14 mouse cellular contexts compared by ENCODE assay signal in genomic region chr2:179573331-179573730, GRCm38 (mm10).
"Had no signal": no experiment of that assay in that cellular context is flagged by ENCODE, and none has a peak within 500 bp of the region (broad histone marks: within the 10 kb centered on the region; RNA-seq: fewer than 3 reads in every experiment).

No protein-coding gene starts in this region.

- H3K4me2 ChIP-seq: liver, embryonic 13.5 days; lung, embryonic 15.5 days; midbrain, embryonic 15.5 days had no signal

- H3K9me3 ChIP-seq: liver, embryonic 13.5 days; lung, embryonic 15.5 days; midbrain, embryonic 15.5 days had no signal

- H3K4me1 ChIP-seq: liver, embryonic 13.5 days; megakaryocyte, embryonic 14.5 days had no signal

- H3K9ac ChIP-seq: liver, embryonic 13.5 days; liver, postnatal 0 days; lung, embryonic 15.5 days; midbrain, embryonic 15.5 days had no signal

- DNase-seq: kidney, adult 11 months; kidney, postnatal 14 days; liver; liver, embryonic 13.5 days; liver, postnatal 0 days; lung, postnatal 14 days; retina, postnatal 1 day; right cerebral cortex, postnatal 25 days; thymus, postnatal 36 days had no signal

- H3K36me3 ChIP-seq: liver, embryonic 13.5 days; lung, embryonic 15.5 days; midbrain, embryonic 15.5 days had no signal

- H3K4me3 ChIP-seq: left cerebral cortex, adult 2 months; liver, embryonic 13.5 days; lung, embryonic 15.5 days; megakaryocyte, embryonic 14.5 days; midbrain, embryonic 15.5 days had no signal

- ATAC-seq: liver, postnatal 0 days; midbrain, embryonic 15.5 days had no signal

- H3K27me3 ChIP-seq: liver, embryonic 13.5 days; lung, embryonic 15.5 days; megakaryocyte, embryonic 14.5 days; midbrain, embryonic 15.5 days had no signal

- H3K27ac ChIP-seq: left cerebral cortex, adult 2 months; liver, embryonic 13.5 days; lung, embryonic 15.5 days; macrophage; midbrain, embryonic 15.5 days had no signal
